ENCODE assay signal across 41 mouse cellular contexts in genomic region chr9:72947010-72947409, GRCm38 (mm10). TPM values are rescaled to one million over a fixed set of nuclear protein-coding genes. Genes with fewer than 3 reads are reported as not detected.
A peak's percentile ranks its signal among the peaks of the same experiment; 100 is the strongest.
DNase-seq lines count a peak whose midpoint lies in the region; ATAC-seq and TF ChIP-seq lines count a peak whose summit lies in the region.
"Had no signal": no experiment of that assay in that cellular context is flagged by ENCODE, and none has a peak within 500 bp of the region (broad histone marks: within the 10 kb centered on the region; RNA-seq: fewer than 3 reads in every experiment).

No protein-coding gene starts in this region.

- H3K79me2 ChIP-seq in heart, adult 2 months (replicated peaks; ENCODE audit: control insufficient read depth, insufficient read depth, low read length), result no peaks in the 10 kb centered on the region

- no peaks in the 10 kb centered on the region for H3K9me3 ChIP-seq in lung, embryonic 14.5 days (ENCODE audit: low read depth, low read length)
- H3K9me3 ChIP-seq in stomach, postnatal 0 days (ENCODE audit: control insufficient read depth, low read length), result no peaks in the 10 kb centered on the region
- H3K9me3 ChIP-seq: embryonic facial prominence, embryonic 15.5 days; liver, embryonic 15.5 days; lung, embryonic 15.5 days; midbrain, embryonic 12.5 days; stomach, embryonic 15.5 days had no signal

- H3K36me3 ChIP-seq in heart, adult 2 months (ENCODE audit: control insufficient read depth, insufficient read depth, low read length), result no peaks in the 10 kb centered on the region
- H3K36me3 ChIP-seq in lung, embryonic 14.5 days (ENCODE audit: insufficient read depth), result peaks cover 15% of the 10 kb centered on the region
- H3K36me3 ChIP-seq in stomach, postnatal 0 days (ENCODE audit: control insufficient read depth, insufficient read depth, low read length), result 0 out of 2 replicates have a peak, but pooled peaks cover 4% of the 10 kb centered on the region
- H3K36me3 ChIP-seq: liver, embryonic 15.5 days had no signal

- H3K4me3 ChIP-seq in heart, adult 2 months, result no peak overlapping the region
- no peak overlapping the region for H3K4me3 ChIP-seq in lung, embryonic 14.5 days (ENCODE audit: low read depth, low read length)
- no peak overlapping the region for H3K4me3 ChIP-seq in stomach, postnatal 0 days (ENCODE audit: low read depth, low read length)
- H3K4me3 ChIP-seq: embryonic facial prominence, embryonic 10.5 days; embryonic facial prominence, embryonic 15.5 days; forebrain, embryonic 13.5 days; heart, embryonic 10.5 days; limb, embryonic 12.5 days; liver, embryonic 15.5 days; lung, embryonic 15.5 days; midbrain, embryonic 12.5 days; neural tube, embryonic 15.5 days; stomach, embryonic 15.5 days had no signal

- ATAC-seq in lung, embryonic 14.5 days (ENCODE audit: insufficient read depth), result no peak
- no peak for ATAC-seq in Patski
- no peak for ATAC-seq in stomach, postnatal 0 days (ENCODE audit: low FRiP score, low TSS enrichment)
- ATAC-seq: forebrain, embryonic 13.5 days; inflammation-experienced regulatory T-cells, adult 6 months had no signal

- no peak overlapping the region for H3K27ac ChIP-seq in heart, adult 2 months
- no peak overlapping the region for H3K27ac ChIP-seq in lung, embryonic 14.5 days (ENCODE audit: low read depth)
- H3K27ac ChIP-seq in stomach, postnatal 0 days (replicated peaks), result no peak overlapping the region
- H3K27ac ChIP-seq: embryonic facial prominence, embryonic 10.5 days; embryonic facial prominence, embryonic 15.5 days; forebrain, embryonic 13.5 days; heart, embryonic 10.5 days; hindbrain, embryonic 14.5 days; limb, embryonic 12.5 days; liver, embryonic 15.5 days; lung, embryonic 15.5 days; midbrain, embryonic 12.5 days; neural tube, embryonic 15.5 days; stomach, embryonic 15.5 days had no signal

- no peak for DNase-seq in heart, adult 2 months
- no peak for DNase-seq in heart, postnatal 25 days (ENCODE audit: low spot score)
- no peak for DNase-seq in lung, embryonic 14.5 days
- no peak for DNase-seq in lung, postnatal 14 days
- no peak for DNase-seq in Patski (ENCODE audit: low read depth, low spot score)
- no peak for DNase-seq in stomach, postnatal 0 days (ENCODE audit: low spot score)
- no peak for DNase-seq in thymus, postnatal 0 days (ENCODE audit: low spot score)
- DNase-seq: adrenal gland, postnatal 36 days; B cell, adult 2 months; cerebellum, adult 2 months; cerebellum, postnatal 14 days; gastrocnemius, postnatal 10 days; heart, postnatal 4 days; kidney, adult 2 months; layer of hippocampus, adult 9-11 months; lung, postnatal 36 days; retina, postnatal 1 day; right cerebral cortex, postnatal 14 days; thymus, postnatal 25 days had no signal

- 0 out of 2 replicates have a peak, but pooled peaks cover 1% of the 10 kb centered on the region for H3K27me3 ChIP-seq in heart, adult 2 months (ENCODE audit: control insufficient read depth, insufficient read depth, low read length)
- no peaks in the 10 kb centered on the region for H3K27me3 ChIP-seq in lung, embryonic 14.5 days (ENCODE audit: insufficient read depth, low read length)
- H3K27me3 ChIP-seq in Patski, result no peaks in the 10 kb centered on the region
- no peaks in the 10 kb centered on the region for H3K27me3 ChIP-seq in stomach, postnatal 0 days (ENCODE audit: control insufficient read depth, insufficient read depth, low read length)
- H3K27me3 ChIP-seq: embryonic facial prominence, embryonic 15.5 days; forebrain, embryonic 13.5 days; limb, embryonic 12.5 days; lung, embryonic 15.5 days; midbrain, embryonic 12.5 days; neural tube, embryonic 15.5 days; stomach, embryonic 15.5 days had no signal

- in situ Hi-C loops in Patski (cut with MboI; ENCODE audit: low pct_unique_long_range_greater_than_20kb), result no loop called here

- no peak overlapping the region for H3K9ac ChIP-seq in heart, adult 2 months (ENCODE audit: low read depth, low read length)
- no peak overlapping the region for H3K9ac ChIP-seq in lung, embryonic 14.5 days
- H3K9ac ChIP-seq in stomach, postnatal 0 days (ENCODE audit: low read length), result no peak overlapping the region
- H3K9ac ChIP-seq: embryonic facial prominence, embryonic 15.5 days; forebrain, embryonic 13.5 days; hindbrain, embryonic 14.5 days; limb, embryonic 12.5 days; liver, embryonic 15.5 days; lung, embryonic 15.5 days; midbrain, embryonic 12.5 days; neural tube, embryonic 15.5 days; stomach, embryonic 15.5 days had no signal

- CTCF ChIA-PET in Patski (lab: Charles Lee), result interaction anchor here (0.8 to 1.6 kb wide), 2 partner anchors 9 to 10 kb away, joined by 3 to 5 read pairs; no protein-coding TSS in a partner anchor

- TF ChIP-seq EP300 in heart, adult 2 months (IDR thresholded peaks at IDR 0.05; ENCODE audit: insufficient read depth, low read depth, low read length), result no peak
- TF ChIP-seq EP300 in stomach, postnatal 0 days (optimal IDR thresholded peaks at IDR 0.05), result no peak

- H3K4me2 ChIP-seq in lung, embryonic 14.5 days, result no peak overlapping the region
- H3K4me2 ChIP-seq in stomach, postnatal 0 days (replicated peaks; ENCODE audit: low read depth), result no peak overlapping the region
- H3K4me2 ChIP-seq: embryonic facial prominence, embryonic 15.5 days; forebrain, embryonic 13.5 days; hindbrain, embryonic 14.5 days; limb, embryonic 12.5 days; liver, embryonic 15.5 days; lung, embryonic 15.5 days; midbrain, embryonic 12.5 days; neural tube, embryonic 15.5 days; stomach, embryonic 15.5 days had no signal

- intact Hi-C loops in heart, adult 2 months (cut with DNase I), result no loop called here
- intact Hi-C loops in heart, postnatal 25 days (cut with DNase I), result no loop called here

- POLR2A ChIA-PET in Patski (lab: Charles Lee), result no interaction called here

- 90% methylated on average over 1 of the region's 1 CpGs for WGBS in heart, adult 2 months
- WGBS in lung, embryonic 14.5 days, result 91% methylated on average over 1 of the region's 1 CpGs
- 94% methylated on average over 1 of the region's 1 CpGs for WGBS in stomach, postnatal 0 days

- TF ChIP-seq POLR2A in heart, adult 2 months (IDR thresholded peaks at IDR 0.05; ENCODE audit: insufficient read depth, low read depth, low read length), result no peak

- 0 out of 2 replicates have a peak, but pooled peaks have one; percentile 12 for TF ChIP-seq CTCF in heart, adult 2 months (IDR thresholded peaks at IDR 0.05)
- 0 out of 2 replicates have a peak, but pooled peaks have one; percentile 29 for TF ChIP-seq CTCF in lung, embryonic 14.5 days (IDR thresholded peaks at IDR 0.05; ENCODE audit: low read depth)
- TF ChIP-seq CTCF in Patski (IDR thresholded peaks at IDR 0.05), result peak; percentile 42
- TF ChIP-seq CTCF in stomach, postnatal 0 days (IDR thresholded peaks at IDR 0.05; ENCODE audit: low read depth), result peak; percentile 30

- H3K4me1 ChIP-seq in heart, adult 2 months (ENCODE audit: control insufficient read depth, insufficient read depth, low read length), result no peaks in the 10 kb centered on the region
- H3K4me1 ChIP-seq in lung, embryonic 14.5 days (ENCODE audit: insufficient read depth), result no peaks in the 10 kb centered on the region
- H3K4me1 ChIP-seq in stomach, postnatal 0 days (replicated peaks; ENCODE audit: control insufficient read depth, insufficient read depth), result no peaks in the 10 kb centered on the region
- H3K4me1 ChIP-seq: embryonic facial prominence, embryonic 10.5 days; embryonic facial prominence, embryonic 15.5 days; forebrain, embryonic 13.5 days; heart, embryonic 10.5 days; liver, embryonic 15.5 days; lung, embryonic 15.5 days; midbrain, embryonic 12.5 days; neural tube, embryonic 15.5 days; stomach, embryonic 15.5 days had no signal

RNA-seq across cellular contexts. Expression of gene Dyx1c1, which starts 11.6 kb away (rescaled TPM):
- total RNA-seq in heart, adult 2 months (2021), result under 1 TPM; 0.18 to 0.52 TPM
- 0.39 and 0.59 TPM in 2 replicates for polyA plus RNA-seq in heart, adult 2 months (2012; rRNA removed)
- total RNA-seq in heart, postnatal 25 days (2021), result under 1 TPM; 0.36 to 0.62 TPM
- polyA plus RNA-seq in lung, embryonic 14.5 days (2014; fragmentation: Nextera tagmentation; extraction: Ambion mirVana), result 1.2 and 1.3 TPM in 2 replicates
- polyA plus RNA-seq in Patski (2021), result 0.77 TPM
- polyA plus RNA-seq in stomach, postnatal 0 days (2015; fragmentation: Nextera tagmentation; extraction: Ambion mirVana), result 0.28 and 0.51 TPM in 2 replicates
- polyA plus RNA-seq in thymus, postnatal 0 days (2015; fragmentation: Nextera tagmentation; extraction: Ambion mirVana), result 0.79 and 1.4 TPM in 2 replicates

RNA-seq across cellular contexts. Expression of gene Gm44503, which starts 11.6 kb away (rescaled TPM):
- under 1 TPM; 0.31 to 0.34 TPM for total RNA-seq in heart, adult 2 months (2021)
- polyA plus RNA-seq in heart, adult 2 months (2012; rRNA removed), result not detected in 2 replicates
- under 1 TPM in 1 of 2 experiments, not detected in 1; 0.56 TPM for total RNA-seq in heart, postnatal 25 days (2021)
- polyA plus RNA-seq in lung, embryonic 14.5 days (2014; fragmentation: Nextera tagmentation; extraction: Ambion mirVana), result not detected in 2 replicates
- not detected for polyA plus RNA-seq in Patski (2021)
- not detected in 2 replicates for polyA plus RNA-seq in stomach, postnatal 0 days (2015; fragmentation: Nextera tagmentation; extraction: Ambion mirVana)
- not detected in 2 replicates for polyA plus RNA-seq in thymus, postnatal 0 days (2015; fragmentation: Nextera tagmentation; extraction: Ambion mirVana)
- total RNA-seq: adrenal gland, adult 18-20 months; adrenal gland, postnatal 36 days; gastrocnemius, postnatal 10 days; heart, postnatal 4 days; left cerebral cortex, adult 18-20 months; liver, adult 2 months; megakaryocyte, adult 5-6 weeks had no signal
- polyA plus RNA-seq: brain, embryonic 14.5 days; embryonic facial prominence, embryonic 10.5 days; embryonic facial prominence, embryonic 15.5 days; forebrain, embryonic 13.5 days; gonadal fat pad, adult 2 months; heart, embryonic 10.5 days; heart, embryonic 16.5 days; inflammation-experienced regulatory T-cells, adult 6 months; kidney, adult 2 months; kidney, embryonic 16.5 days; large intestine, adult 2 months; limb, embryonic 12.5 days; liver, adult 2 months; liver, embryonic 15.5 days; lung, embryonic 15.5 days; midbrain, embryonic 12.5 days; neural tube, embryonic 15.5 days; small intestine, adult 2 months; stomach, embryonic 15.5 days had no signal

RNA-seq across cellular contexts. Expression of gene Pygo1, which starts 21.6 kb away (rescaled TPM):
- total RNA-seq in heart, adult 2 months (2021), result 10 to 100 TPM; 13.6 to 16.0 TPM
- polyA plus RNA-seq in heart, adult 2 months (2012; rRNA removed), result 3.3 and 7.3 TPM in 2 replicates
- 10 to 100 TPM in 1 of 2 experiments, 1 to 10 TPM in 1; 10.0 to 10.9 TPM for total RNA-seq in heart, postnatal 25 days (2021)
- 6.0 and 7.0 TPM in 2 replicates for polyA plus RNA-seq in lung, embryonic 14.5 days (2014; fragmentation: Nextera tagmentation; extraction: Ambion mirVana)
- 8.4 TPM for polyA plus RNA-seq in Patski (2021)
- 1.1 and 1.4 TPM in 2 replicates for polyA plus RNA-seq in stomach, postnatal 0 days (2015; fragmentation: Nextera tagmentation; extraction: Ambion mirVana)
- polyA plus RNA-seq in thymus, postnatal 0 days (2015; fragmentation: Nextera tagmentation; extraction: Ambion mirVana), result 0.66 and 0.75 TPM in 2 replicates
- total RNA-seq: megakaryocyte, adult 5-6 weeks had no signal
- polyA plus RNA-seq: inflammation-experienced regulatory T-cells, adult 6 months had no signal

RNA-seq across cellular contexts. Expression of gene Ccpg1os, which starts 38.2 kb away (rescaled TPM):
- 1 to 10 TPM; 6.1 to 8.3 TPM for total RNA-seq in heart, adult 2 months (2021)
- 7.5 and 10.1 TPM in 2 replicates for polyA plus RNA-seq in heart, adult 2 months (2012; rRNA removed)
- 1 to 10 TPM; 6.9 to 7.8 TPM for total RNA-seq in heart, postnatal 25 days (2021)
- 9.8 and 14.5 TPM in 2 replicates for polyA plus RNA-seq in lung, embryonic 14.5 days (2014; fragmentation: Nextera tagmentation; extraction: Ambion mirVana)
- polyA plus RNA-seq in Patski (2021), result 24.3 TPM
- polyA plus RNA-seq in stomach, postnatal 0 days (2015; fragmentation: Nextera tagmentation; extraction: Ambion mirVana), result 10.6 and 12.0 TPM in 2 replicates
- polyA plus RNA-seq in thymus, postnatal 0 days (2015; fragmentation: Nextera tagmentation; extraction: Ambion mirVana), result 13.3 and 18.4 TPM in 2 replicates

RNA-seq across cellular contexts. Expression of gene Ccpg1, which starts 38.2 kb away (rescaled TPM):
- 100 to 1,000 TPM in 1 of 2 experiments, 10 to 100 TPM in 1; 86.5 to 108 TPM for total RNA-seq in heart, adult 2 months (2021)
- polyA plus RNA-seq in heart, adult 2 months (2012; rRNA removed), result 15.5 and 28.3 TPM in 2 replicates
- 10 to 100 TPM; 72.3 to 82.8 TPM for total RNA-seq in heart, postnatal 25 days (2021)
- polyA plus RNA-seq in lung, embryonic 14.5 days (2014; fragmentation: Nextera tagmentation; extraction: Ambion mirVana), result 19.4 and 20.6 TPM in 2 replicates
- 63.2 TPM for polyA plus RNA-seq in Patski (2021)
- polyA plus RNA-seq in stomach, postnatal 0 days (2015; fragmentation: Nextera tagmentation; extraction: Ambion mirVana), result 22.9 and 26.0 TPM in 2 replicates
- polyA plus RNA-seq in thymus, postnatal 0 days (2015; fragmentation: Nextera tagmentation; extraction: Ambion mirVana), result 34.7 and 36.1 TPM in 2 replicates
